Mouse (Mus musculus) kidney, embryonic 16.5 days (tissue): Measurements from ENCODE around the gene Vps13d. TPM values are rescaled to one million over a fixed set of nuclear protein-coding genes. Genes with fewer than 3 reads are reported as not detected.

Experiments
- ATAC-seq: fragments of 200-750 bp; cut with Nextera tagmentation; 2 replicates; pipeline ENCODE4 v1.8.0; 2017; ENCODE audit warnings: moderate TSS enrichment; ENCODE audit not compliant: low FRiP score, low TSS enrichment
- H3K27ac ChIP-seq: fragments of 300-500 bp; sonication (generic); 2 replicates; pipeline ENCODE4 v1.5.1; 2014; ENCODE audit warnings: low read length
- H3K27me3 ChIP-seq: fragments of 300-500 bp; sonication (generic); 2 replicates; pipeline ENCODE4 v1.6.1; 2014; ENCODE audit warnings: low read length, control low read depth, mixed read lengths; ENCODE audit not compliant: insufficient read depth
- H3K36me3 ChIP-seq: fragments of 300-500 bp; sonication (generic); 2 replicates; pipeline ENCODE4 v1.6.1; 2014; ENCODE audit warnings: low read length, control low read depth, mixed read lengths; ENCODE audit not compliant: insufficient read depth
- H3K4me1 ChIP-seq: fragments of 300-500 bp; sonication (generic); 2 replicates; pipeline ENCODE4 v1.6.1; 2014; ENCODE audit warnings: low read length, control low read depth, mixed read lengths; ENCODE audit not compliant: insufficient read depth
- H3K4me2 ChIP-seq: fragments of 300-500 bp; sonication (generic); replicated peaks from 2 replicates; pipeline ENCODE4 v1.6.1; 2014; ENCODE audit warnings: low read depth, low read length
- H3K4me3 ChIP-seq: fragments of 300-500 bp; sonication (generic); 2 replicates; pipeline ENCODE4 v1.5.1; 2014; ENCODE audit warnings: mild to moderate bottlenecking, low read length
- H3K9ac ChIP-seq: fragments of 300-500 bp; sonication (generic); replicated peaks from 2 replicates; pipeline ENCODE4 v1.6.1; 2014; ENCODE audit warnings: low read length
- H3K9me3 ChIP-seq: fragments of 300-500 bp; sonication (generic); 2 replicates; pipeline ENCODE4 v1.6.1; 2016; ENCODE audit warnings: low read length, control low read depth
- WGBS: fragments of 180-500 bp; shearing (Covaris S2); extraction: QIAGEN DNeasy Blood & Tissue Kit; methylation state at CpG from one replicate; pipeline ENCODE4 v1.1.7; 2014; 5-methylcytosine and 5-hydroxymethylcytosine counted together
- polyA plus RNA-seq: library from polyadenylated mRNA; unstranded; fragments of >200 nt; fragmentation: Nextera tagmentation; extraction: Ambion mirVana; gene quantifications from 2 replicates; pipeline ENCODE4 v1.2.1, GENCODE M21; 2015

The Vps13d gene
- polyA plus RNA-seq, 1 experiment from 2014 or later: 10.6 TPM

DNA sequence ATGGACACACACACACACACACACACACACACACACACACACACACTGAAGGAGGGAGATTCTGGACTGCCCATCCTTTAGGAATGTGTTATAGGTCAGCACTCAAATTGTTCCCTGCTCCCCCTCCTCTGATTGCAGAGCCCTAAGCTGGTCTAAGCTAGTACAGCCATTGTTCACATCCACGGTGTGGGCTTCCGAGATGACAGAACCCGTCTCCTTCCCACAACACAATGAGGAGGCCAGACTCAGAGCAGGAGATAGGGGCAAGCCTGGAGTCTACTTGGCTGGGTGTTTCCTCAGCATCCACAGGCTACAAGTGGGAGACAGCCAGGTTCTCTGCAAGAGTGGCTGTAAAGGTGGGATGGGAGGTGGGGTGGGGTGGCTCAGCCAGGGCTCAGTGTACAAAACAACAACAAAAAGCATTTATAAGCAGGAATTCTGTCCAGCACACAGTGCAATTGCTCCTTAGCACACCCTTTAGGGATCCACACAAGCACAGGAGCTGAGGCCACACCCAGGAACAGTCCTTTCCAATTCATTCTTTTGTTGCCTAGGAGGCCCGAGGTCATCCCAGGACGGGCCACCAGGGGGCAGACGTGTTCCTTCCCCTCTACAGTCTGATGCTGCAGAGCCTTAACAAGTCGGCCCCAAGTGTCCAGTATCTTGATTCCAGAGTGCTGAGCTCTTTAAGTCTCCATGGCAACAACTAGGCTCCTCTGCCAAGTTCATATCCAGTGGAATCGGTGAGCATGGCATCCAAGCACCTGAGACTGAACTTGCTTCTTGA, 19.4 kb upstream of the Vps13d start:
- Histone ChIP-seq H3K36me3 (no peaks in the 10 kb centered on the region), H3K4me1 (0 out of 2 replicates have a peak, but pooled peaks cover 5% of the 10 kb centered on the region), H3K4me3 (no peak overlapping the region), H3K27ac (no peak overlapping the region), H3K9me3 (no peaks in the 10 kb centered on the region), H3K27me3 (no peaks in the 10 kb centered on the region), H3K4me2 (no peak overlapping the region), H3K9ac (no peak overlapping the region)
- ATAC-seq: peak; percentile 91
- WGBS: 33% methylated on average over 8 of the region's 8 CpGs

DNA sequence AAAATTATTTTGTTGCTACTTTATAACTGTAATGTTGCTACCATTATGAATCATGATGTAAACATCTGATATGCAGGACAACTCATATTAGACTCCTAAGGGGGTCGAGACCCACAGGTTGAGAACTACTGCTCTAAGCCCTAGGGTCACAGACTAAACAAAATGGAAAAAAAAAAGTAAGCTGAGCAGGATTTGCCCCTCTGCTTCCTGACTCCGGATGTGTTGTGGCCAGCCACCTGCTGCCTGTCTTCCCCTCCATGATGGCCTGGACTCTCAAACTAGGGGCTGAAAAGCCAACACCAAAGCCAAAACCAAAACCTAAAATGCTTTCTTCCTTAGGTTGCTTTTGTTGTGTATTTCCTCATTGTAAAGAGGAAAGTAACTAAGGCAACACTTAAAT, 16.3 kb upstream of the Vps13d start:
- Histone ChIP-seq H3K36me3 (no peaks in the 10 kb centered on the region), H3K4me1 (0 out of 2 replicates have a peak, but pooled peaks cover 5% of the 10 kb centered on the region), H3K4me2 (no peak overlapping the region), H3K27me3 (no peaks in the 10 kb centered on the region), H3K27ac (no peak overlapping the region), H3K4me3 (no peak overlapping the region), H3K9me3 (no peaks in the 10 kb centered on the region), H3K9ac (no peak overlapping the region)
- no peak for ATAC-seq
- 66% methylated on average over 2 of the region's 2 CpGs for WGBS

DNA sequence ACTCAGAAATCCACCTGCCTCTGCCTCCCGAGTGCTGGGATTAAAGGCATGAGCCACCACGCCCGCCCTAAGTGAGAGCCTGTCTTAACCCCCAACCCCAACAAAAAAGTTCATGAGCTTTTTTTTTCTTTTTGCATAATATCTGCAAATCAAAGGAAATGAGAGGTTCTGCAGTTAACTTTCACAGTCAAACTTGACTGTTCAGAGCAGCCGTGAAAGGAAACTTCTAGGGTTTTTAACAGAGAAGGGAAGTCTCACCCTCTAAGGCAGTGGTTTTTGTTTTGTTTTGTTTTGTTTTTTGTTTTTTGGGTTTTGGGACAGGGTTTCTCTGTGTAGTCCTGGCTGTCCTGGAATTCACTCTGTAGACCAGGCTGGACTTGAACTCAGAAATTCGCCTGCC, 15.8 kb upstream of the Vps13d start:
- Histone ChIP-seq H3K9me3 (no peaks in the 10 kb centered on the region), H3K4me3 (no peak overlapping the region), H3K27ac (no peak overlapping the region), H3K36me3 (no peaks in the 10 kb centered on the region), H3K9ac (no peak overlapping the region), H3K4me2 (no peak overlapping the region), H3K27me3 (no peaks in the 10 kb centered on the region), H3K4me1 (0 out of 2 replicates have a peak, but pooled peaks cover 5% of the 10 kb centered on the region)
- no peak for ATAC-seq
- 87% methylated on average over 5 of the region's 5 CpGs for WGBS

DNA sequence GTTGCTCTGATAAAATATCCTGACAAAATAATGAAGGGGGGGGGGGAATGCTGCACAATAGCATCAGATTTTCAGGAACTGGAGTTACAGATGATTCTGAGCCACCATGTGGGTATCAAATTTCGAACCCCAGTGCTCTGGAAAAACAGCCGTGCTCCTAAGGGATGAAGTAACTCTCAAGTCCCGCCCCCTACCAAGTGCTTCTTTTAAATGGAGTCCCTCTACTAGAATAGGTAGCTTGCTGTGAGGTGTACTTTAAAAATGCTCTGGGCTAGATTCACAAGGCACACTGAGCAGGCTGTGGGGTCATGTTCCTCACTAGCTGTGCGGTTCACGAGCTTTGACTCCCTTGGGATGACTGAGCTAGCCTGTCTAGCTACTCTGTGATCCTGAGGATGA, 14.9 kb upstream of the Vps13d start:
- no peaks in the 10 kb centered on the region for H3K27me3 ChIP-seq
- no peak overlapping the region for H3K4me3 ChIP-seq
- ATAC-seq: no peak
- 36% methylated on average over 5 of the region's 5 CpGs for WGBS
- H3K9me3 ChIP-seq: no peaks in the 10 kb centered on the region
- H3K36me3 ChIP-seq: no peaks in the 10 kb centered on the region
- 0 out of 2 replicates have a peak, but pooled peaks cover 5% of the 10 kb centered on the region for H3K4me1 ChIP-seq
- H3K27ac ChIP-seq: no peak overlapping the region
- H3K4me2 ChIP-seq: no peak overlapping the region
- no peak overlapping the region for H3K9ac ChIP-seq

DNA sequence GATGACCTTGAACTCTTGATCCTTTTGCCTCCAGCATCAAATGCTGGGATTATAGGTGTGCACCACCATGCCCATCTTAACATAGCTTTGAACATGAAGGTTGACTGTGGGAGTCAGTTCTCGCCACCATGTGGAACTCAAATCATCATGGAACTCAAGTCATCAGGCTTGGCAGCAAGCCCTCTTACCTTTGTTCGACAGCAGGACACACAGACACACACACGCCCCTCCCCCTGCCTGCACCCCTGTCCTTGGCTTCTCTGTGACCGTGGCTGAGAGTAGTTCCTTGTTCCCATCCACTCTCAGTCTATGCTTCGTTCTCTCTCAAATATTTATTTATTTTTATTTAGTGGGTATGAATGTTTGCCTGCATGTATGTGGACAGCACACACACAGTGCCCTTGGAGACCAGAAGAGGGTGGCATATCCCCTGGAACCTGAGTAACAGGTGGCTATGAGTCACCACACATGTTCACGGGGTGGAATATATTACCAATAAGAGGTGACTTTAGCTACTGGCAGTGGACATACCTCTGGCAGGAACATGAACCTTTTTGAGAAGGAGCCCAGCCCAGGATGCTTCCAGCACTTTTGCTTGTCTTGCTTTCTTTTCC, 14.4 kb upstream of the Vps13d start:
- Histone ChIP-seq H3K9ac (no peak overlapping the region), H3K4me3 (no peak overlapping the region), H3K27me3 (no peaks in the 10 kb centered on the region), H3K4me1 (0 out of 2 replicates have a peak, but pooled peaks cover 5% of the 10 kb centered on the region), H3K4me2 (no peak overlapping the region), H3K9me3 (no peaks in the 10 kb centered on the region), H3K27ac (no peak overlapping the region), H3K36me3 (no peaks in the 10 kb centered on the region)
- no peak for ATAC-seq
- 78% methylated on average over 6 of the region's 6 CpGs for WGBS

DNA sequence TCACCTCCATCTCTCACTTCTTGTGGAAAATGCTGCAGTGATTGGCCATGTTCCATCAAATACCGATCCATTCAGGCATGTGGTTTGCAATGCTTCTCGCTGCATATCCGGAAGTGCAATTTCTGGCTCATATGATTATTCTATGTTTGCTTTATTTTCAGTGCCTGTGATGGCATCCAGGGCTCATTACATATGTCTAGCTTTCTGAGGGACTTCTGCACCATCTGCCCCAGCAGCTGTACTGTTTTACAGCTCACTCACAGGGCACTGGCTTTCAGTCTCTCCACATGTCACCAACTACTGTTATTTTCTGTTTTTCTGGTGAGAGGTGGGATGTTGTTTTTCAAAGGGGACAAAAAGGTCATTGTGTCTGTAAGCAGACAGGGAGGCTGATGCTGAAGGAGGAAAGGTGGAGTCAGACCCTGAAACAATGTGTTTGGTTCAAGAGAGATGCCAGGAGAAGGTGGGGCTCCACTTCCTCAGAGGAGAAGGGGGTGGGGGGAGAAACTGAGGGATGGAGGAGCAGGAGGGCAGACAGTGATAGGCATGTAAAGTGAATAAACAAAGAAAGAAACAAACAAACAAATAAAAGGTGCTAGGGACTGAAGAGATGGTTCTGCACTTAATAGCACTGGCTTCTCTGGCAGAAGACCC, 13.0 kb upstream of the Vps13d start:
- Histone ChIP-seq H3K9me3 (no peaks in the 10 kb centered on the region), H3K4me3 (no peak overlapping the region), H3K27ac (no peak overlapping the region), H3K9ac (no peak overlapping the region), H3K4me1 (0 out of 2 replicates have a peak, but pooled peaks cover 5% of the 10 kb centered on the region), H3K4me2 (no peak overlapping the region), H3K36me3 (no peaks in the 10 kb centered on the region), H3K27me3 (no peaks in the 10 kb centered on the region)
- 79% methylated on average over 3 of the region's 3 CpGs for WGBS
- ATAC-seq: no peak

DNA sequence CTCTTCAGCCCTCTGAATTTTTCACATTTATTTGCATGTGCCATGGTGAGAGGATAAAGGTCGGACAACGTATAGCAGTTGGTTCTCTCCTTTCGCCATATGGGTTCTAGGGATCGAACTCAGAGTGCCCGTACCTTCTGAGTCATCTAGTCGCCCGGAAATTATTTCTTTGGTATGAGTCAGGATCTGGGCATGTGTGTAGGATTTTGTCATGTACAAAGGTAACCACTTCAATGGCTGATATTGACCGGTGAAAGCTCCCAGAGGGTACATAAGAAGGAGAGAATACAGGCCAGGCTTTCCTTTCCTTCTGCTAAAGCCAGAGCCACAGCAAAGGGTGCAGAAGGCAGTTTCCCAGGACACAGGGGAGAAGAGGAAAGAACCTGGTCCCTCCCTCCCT, 10.0 kb upstream of the Vps13d start:
- no peaks in the 10 kb centered on the region for H3K36me3 ChIP-seq
- no peak overlapping the region for H3K4me2 ChIP-seq
- H3K27ac ChIP-seq: no peak overlapping the region
- no peak overlapping the region for H3K9ac ChIP-seq
- 87% methylated on average over 8 of the region's 8 CpGs for WGBS
- ATAC-seq: no peak
- H3K27me3 ChIP-seq: no peaks in the 10 kb centered on the region
- H3K4me1 ChIP-seq: peaks cover 14% of the 10 kb centered on the region
- no peaks in the 10 kb centered on the region for H3K9me3 ChIP-seq
- no peak overlapping the region for H3K4me3 ChIP-seq

DNA sequence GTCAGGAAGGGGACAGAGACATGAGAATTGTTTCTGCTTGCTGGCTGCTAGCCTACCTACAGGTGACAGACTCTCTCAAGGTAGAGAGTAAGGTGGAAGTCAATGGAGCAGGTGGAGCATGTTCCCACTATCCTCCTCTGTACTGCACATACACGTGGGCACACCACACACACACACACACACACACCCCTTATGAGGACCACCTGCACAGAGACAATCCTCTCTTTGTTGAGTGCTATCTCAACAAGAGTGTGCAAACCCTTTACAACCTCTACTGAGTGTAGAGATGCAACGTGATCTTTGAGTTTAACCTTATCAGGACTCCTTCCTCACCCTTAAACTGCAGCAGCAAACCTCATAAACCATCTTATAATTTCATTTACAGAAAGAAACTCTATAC, 8.5 kb upstream of the Vps13d start:
- Histone ChIP-seq H3K9ac (no peak overlapping the region), H3K9me3 (no peaks in the 10 kb centered on the region), H3K27me3 (no peaks in the 10 kb centered on the region), H3K4me3 (no peak overlapping the region), H3K4me1 (peaks cover 9% of the 10 kb centered on the region), H3K27ac (no peak overlapping the region), H3K36me3 (no peaks in the 10 kb centered on the region), H3K4me2 (no peak overlapping the region)
- 60% methylated on average over 2 of the region's 2 CpGs for WGBS
- no peak for ATAC-seq

DNA sequence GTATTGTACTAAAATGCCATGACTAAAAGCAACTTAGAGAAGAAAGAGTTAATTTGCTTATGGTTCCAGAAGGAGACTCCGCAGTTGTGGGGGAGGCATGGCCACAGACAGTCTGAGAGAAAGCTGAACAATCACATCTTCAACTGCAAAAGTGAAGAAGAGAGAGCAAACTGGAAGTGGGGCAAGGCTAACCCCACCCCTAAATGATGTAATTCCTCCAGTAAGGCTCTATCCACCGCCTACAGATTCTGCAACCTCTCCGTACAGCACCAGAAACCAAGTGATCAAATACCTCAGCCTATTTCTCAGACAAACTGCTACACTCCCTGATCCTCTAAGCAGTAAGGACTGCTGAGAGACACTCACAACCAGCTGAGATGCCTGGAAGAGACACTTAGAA, 6.6 kb upstream of the Vps13d start:
- H3K4me2 ChIP-seq: no peak overlapping the region
- 54% methylated on average over 3 of the region's 3 CpGs for WGBS
- ATAC-seq: no peak

More for the DNA sequence above, 6.6 kb upstream of the Vps13d start:
- Histone ChIP-seq H3K9ac (no peak overlapping the region), H3K9me3 (no peaks in the 10 kb centered on the region), H3K27me3 (no peaks in the 10 kb centered on the region), H3K4me1 (peaks cover 9% of the 10 kb centered on the region), H3K36me3 (no peaks in the 10 kb centered on the region), H3K27ac (no peak overlapping the region), H3K4me3 (no peak overlapping the region)
